Mouse (Mus musculus) limb, embryonic 14.5 days (tissue): Measurements from ENCODE around the gene Gab1. TPM values are rescaled to one million over a fixed set of nuclear protein-coding genes. Genes with fewer than 3 reads are reported as not detected.

Source experiments
- ATAC-seq: fragments of 200-750 bp; cut with Nextera tagmentation; 2 replicates; pipeline ENCODE4 v1.8.0; 2017; ENCODE audit warnings: low read depth, moderate number of reproducible peaks, moderate TSS enrichment; ENCODE audit not compliant: low FRiP score
- DNase-seq: peaks from one replicate; pipeline ENCODE4 v3.0.0-alpha.2; 2015; ENCODE audit warnings: low spot score
- H3K27ac ChIP-seq: fragments of 300-500 bp; sonication (generic); replicated peaks from 2 replicates; pipeline ENCODE4 v1.5.1; 2014; ENCODE audit warnings: low read depth, mild to moderate bottlenecking, low read length, moderate library complexity, mixed read lengths
- H3K27me3 ChIP-seq: fragments of 300-500 bp; sonication (generic); 2 replicates; pipeline ENCODE4 v1.6.1; 2014; ENCODE audit warnings: low read length, mixed read lengths; ENCODE audit not compliant: control insufficient read depth, insufficient read depth
- H3K36me3 ChIP-seq: fragments of 300-500 bp; sonication (generic); 2 replicates; pipeline ENCODE4 v1.6.1; 2014; ENCODE audit warnings: mild to moderate bottlenecking, low read length, moderate library complexity, mixed read lengths; ENCODE audit not compliant: control insufficient read depth, insufficient read depth
- H3K4me1 ChIP-seq: fragments of 300-500 bp; sonication (generic); 2 replicates; pipeline ENCODE4 v1.6.1; 2014; ENCODE audit warnings: antibody characterized with exemption, low read length, mixed read lengths; ENCODE audit not compliant: control insufficient read depth, insufficient read depth
- H3K4me2 ChIP-seq: fragments of 300-500 bp; sonication (generic); replicated peaks from 2 replicates; pipeline ENCODE4 v1.6.1; 2014; ENCODE audit warnings: low read depth, mild to moderate bottlenecking, low read length, moderate library complexity; ENCODE audit not compliant: severe bottlenecking
- H3K4me3 ChIP-seq: fragments of 300-500 bp; sonication (generic); replicated peaks from 2 replicates; pipeline ENCODE4 v1.5.1; 2014; ENCODE audit warnings: low read length
- H3K9ac ChIP-seq: fragments of 300-500 bp; sonication (generic); 2 replicates; pipeline ENCODE4 v1.6.1; 2014; ENCODE audit warnings: mild to moderate bottlenecking, low read depth, low read length, moderate library complexity; ENCODE audit not compliant: severe bottlenecking
- H3K9me3 ChIP-seq: fragments of 300-500 bp; sonication (generic); 2 replicates; pipeline ENCODE4 v1.6.1; 2016; ENCODE audit warnings: low read length; ENCODE audit not compliant: control insufficient read depth
- POLR2A ChIP-seq: fragments of 200-500 bp; IDR thresholded peaks from 2 replicates; pipeline ENCODE4 v1.8.0; 2012; ENCODE audit warnings: inconsistent platforms, mild to moderate bottlenecking, moderate library complexity, borderline replicate concordance; ENCODE audit not compliant: insufficient read depth, insufficient read length; ENCODE audit errors: extremely low read depth
- WGBS: fragments of 180-500 bp; shearing (Covaris S2); extraction: QIAGEN DNeasy Blood & Tissue Kit; methylation state at CpG from one replicate; pipeline ENCODE4 v1.1.7; 2014; 5-methylcytosine and 5-hydroxymethylcytosine counted together
- polyA plus RNA-seq, 2 experiments: library from polyadenylated mRNA; depleted of rRNA in 1 of 2; stranded (reverse) in 1 of 2; unstranded in 1 of 2; fragments of >200 nt; fragmentation: Nextera tagmentation in 1 of 2; extraction: Ambion mirVana in 1 of 2; gene quantifications; 2 replicates each; pipeline versions ENCODE4 v1.2.1 to v1.2.3; 2012 to 2014

The Gab1 gene
- polyA plus RNA-seq, 2 experiments, result 41.3 to 44.8 TPM

- Histone ChIP-seq H3K4me1 (no peaks in the 10 kb centered on the region), H3K4me3 (no peak overlapping the region), H3K9me3 (no peaks in the 10 kb centered on the region), H3K9ac (no peak overlapping the region), H3K27me3 (no peaks in the 10 kb centered on the region), H3K4me2 (no peak overlapping the region), H3K27ac (no peak overlapping the region), H3K36me3 (peaks cover 49% of the 10 kb centered on the region)
- ATAC-seq (no peak), DNase-seq (no peak)
- 95% methylated on average over 6 of the region's 6 CpGs for WGBS
- no peak for TF ChIP-seq POLR2A
These were observed 91.0 kb downstream of the Gab1 start for GRCm38 (mm10) chr8:80789324-80789723.

- peaks cover 71% of the 10 kb centered on the region for H3K36me3 ChIP-seq
These were observed 95.8 kb downstream of the Gab1 start for GRCm38 (mm10) chr8:80784559-80784958.

GRCm38 (mm10) chr8:80783271-80783670 lies 97.0 kb downstream of the Gab1 start:
- H3K27ac ChIP-seq, result no peak overlapping the region
- no peak for ATAC-seq
- no peaks in the 10 kb centered on the region for H3K27me3 ChIP-seq
- 93% methylated on average over 4 of the region's 4 CpGs for WGBS
- no peaks in the 10 kb centered on the region for H3K9me3 ChIP-seq
- no peak for TF ChIP-seq POLR2A
- H3K4me1 ChIP-seq, result no peaks in the 10 kb centered on the region
- H3K9ac ChIP-seq, result no peak overlapping the region
- no peak for DNase-seq
- H3K4me3 ChIP-seq, result no peak overlapping the region
- H3K36me3 ChIP-seq, result peaks cover 65% of the 10 kb centered on the region
- no peak overlapping the region for H3K4me2 ChIP-seq

More at GRCm38 (mm10) chr8:80784559-80784958, 95.8 kb downstream of the Gab1 start:
- DNase-seq (no peak), ATAC-seq (no peak)
- H3K9me3 ChIP-seq, result no peaks in the 10 kb centered on the region
- no peaks in the 10 kb centered on the region for H3K4me1 ChIP-seq
- H3K4me3 ChIP-seq, result no peak overlapping the region
- TF ChIP-seq POLR2A, result no peak
- no peak overlapping the region for H3K9ac ChIP-seq
- H3K27ac ChIP-seq, result no peak overlapping the region
- H3K27me3 ChIP-seq, result no peaks in the 10 kb centered on the region
- 91% methylated on average over 9 of the region's 9 CpGs for WGBS
- no peak overlapping the region for H3K4me2 ChIP-seq

GRCm38 (mm10) chr8:80781338-80781737 lies 99.0 kb downstream of the Gab1 start:
- no peak overlapping the region for H3K4me3 ChIP-seq
- 55% methylated on average over 10 of the region's 10 CpGs for WGBS
- H3K27ac ChIP-seq, result no peak overlapping the region; the same call in 1 of the 2 replicates
- no peak overlapping the region for H3K9ac ChIP-seq
- no peaks in the 10 kb centered on the region for H3K4me1 ChIP-seq
- no peaks in the 10 kb centered on the region for H3K27me3 ChIP-seq
- no peak overlapping the region for H3K4me2 ChIP-seq
- no peak for DNase-seq
- no peaks in the 10 kb centered on the region for H3K9me3 ChIP-seq
- no peak for TF ChIP-seq POLR2A
- no peak; the same call in 1 of the 2 replicates for ATAC-seq
- H3K36me3 ChIP-seq, result peaks cover 63% of the 10 kb centered on the region

GRCm38 (mm10) chr8:80780271-80780670 lies 100.0 kb downstream of the Gab1 start:
- Histone ChIP-seq H3K27me3 (no peaks in the 10 kb centered on the region), H3K27ac (no peak overlapping the region), H3K4me2 (no peak overlapping the region), H3K9me3 (no peaks in the 10 kb centered on the region), H3K9ac (no peak overlapping the region), H3K4me3 (no peak overlapping the region), H3K4me1 (no peaks in the 10 kb centered on the region), H3K36me3 (peaks cover 60% of the 10 kb centered on the region)
- TF ChIP-seq POLR2A, result no peak
- no peak for ATAC-seq
- 87% methylated on average over 4 of the region's 4 CpGs for WGBS
- no peak for DNase-seq

- no peak for DNase-seq
- H3K27ac ChIP-seq, result no peak overlapping the region
- H3K36me3 ChIP-seq, result peaks cover 56% of the 10 kb centered on the region
- WGBS, result 79% methylated on average over 8 of the region's 8 CpGs
- TF ChIP-seq POLR2A, result no peak
- no peaks in the 10 kb centered on the region for H3K9me3 ChIP-seq
- no peaks in the 10 kb centered on the region for H3K4me1 ChIP-seq
- no peak overlapping the region for H3K4me2 ChIP-seq
- no peak overlapping the region for H3K4me3 ChIP-seq
- H3K9ac ChIP-seq, result no peak overlapping the region
- ATAC-seq, result no peak
- no peaks in the 10 kb centered on the region for H3K27me3 ChIP-seq
These were observed 103.9 kb downstream of the Gab1 start for GRCm38 (mm10) chr8:80776436-80776835.
